Mouse (Mus musculus): ENCODE results near the gene 1700088E04Rik.

The 1700088E04Rik gene

GRCm38 (mm10) chr15:79130782-79131181 lies 10.3 kb downstream of the 1700088E04Rik start:
- no peak for DNase-seq

DNA sequence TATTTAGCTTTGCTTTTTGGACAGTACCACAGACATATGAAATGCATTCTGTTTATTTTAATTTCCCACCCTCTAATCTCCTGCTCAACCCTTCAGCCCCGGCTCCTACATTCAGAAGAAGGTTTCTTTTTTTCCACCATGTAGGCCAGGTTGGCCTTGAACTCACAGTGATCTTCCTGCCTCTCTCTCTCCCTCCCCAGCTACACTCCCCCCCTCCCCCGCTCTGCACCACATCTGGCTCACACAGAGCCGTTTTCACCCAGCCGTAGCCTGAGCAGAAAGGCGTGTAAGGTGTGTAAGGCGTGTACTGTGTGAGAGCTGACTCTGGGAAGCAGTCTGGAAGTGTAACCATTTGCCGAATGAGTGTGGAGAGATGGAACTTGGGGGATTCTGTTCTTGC lies 11.7 kb downstream of the 1700088E04Rik start:
- DNase-seq = no peak

DNA sequence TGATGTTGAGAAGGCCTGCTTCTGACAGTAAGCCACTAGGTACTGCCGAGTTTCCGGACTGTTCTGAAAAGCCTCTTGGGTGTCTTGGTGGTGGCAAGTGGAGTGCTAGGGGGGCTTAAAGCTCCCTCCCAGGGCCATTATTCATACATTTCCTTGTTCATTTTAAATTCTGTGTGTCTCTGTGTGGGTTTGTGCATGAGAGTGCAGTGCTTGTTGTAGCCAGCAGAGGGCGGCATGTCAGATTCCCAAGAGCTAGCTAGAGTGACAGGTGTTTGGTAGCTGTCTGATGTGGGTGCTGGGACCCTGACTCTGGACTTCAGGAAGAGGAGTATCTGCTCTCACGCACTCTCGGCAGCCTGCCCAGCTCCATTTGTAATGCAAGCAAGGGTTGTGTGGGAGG lies 12.8 kb downstream of the 1700088E04Rik start:
- no peak for DNase-seq

- DNase-seq = no peak
These were observed 14.0 kb downstream of the 1700088E04Rik start for GRCm38 (mm10) chr15:79127101-79127500.

DNA sequence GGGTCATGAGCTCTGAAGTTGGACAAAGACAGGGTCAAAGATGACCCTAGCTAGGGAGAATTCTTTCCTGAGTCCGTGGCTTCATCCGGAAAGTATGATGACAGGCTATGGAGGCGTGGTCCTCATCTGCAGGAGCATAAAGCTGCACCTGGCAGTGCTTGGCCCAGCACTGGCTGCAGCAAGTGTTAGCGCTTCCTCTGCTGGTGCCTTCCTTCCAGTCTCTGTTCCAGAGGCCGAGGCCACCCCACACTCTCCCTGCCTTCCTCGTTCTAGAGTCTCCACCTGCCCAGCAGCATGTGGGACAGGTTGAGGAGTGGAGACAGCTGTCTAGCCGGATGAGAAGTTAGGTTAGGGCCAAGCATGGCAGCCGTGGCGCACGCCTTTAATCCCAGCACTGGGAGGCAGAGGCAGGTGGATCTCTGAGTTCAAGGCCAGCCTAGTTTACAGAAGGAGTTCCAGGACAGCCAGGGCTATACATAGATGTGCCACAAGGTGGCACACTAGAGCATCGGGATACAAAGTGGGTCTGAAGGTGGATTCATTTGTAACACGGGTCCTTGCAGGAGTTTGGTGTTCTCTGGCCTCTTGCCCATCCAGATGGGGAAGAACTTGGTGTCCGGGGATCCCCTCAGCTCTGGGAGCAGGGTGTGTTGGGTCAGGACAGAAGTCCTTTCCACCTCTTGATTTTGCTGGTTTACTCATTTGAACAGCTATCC lies 14.7 kb downstream of the 1700088E04Rik start:
- peak; percentile 38 for DNase-seq

DNA sequence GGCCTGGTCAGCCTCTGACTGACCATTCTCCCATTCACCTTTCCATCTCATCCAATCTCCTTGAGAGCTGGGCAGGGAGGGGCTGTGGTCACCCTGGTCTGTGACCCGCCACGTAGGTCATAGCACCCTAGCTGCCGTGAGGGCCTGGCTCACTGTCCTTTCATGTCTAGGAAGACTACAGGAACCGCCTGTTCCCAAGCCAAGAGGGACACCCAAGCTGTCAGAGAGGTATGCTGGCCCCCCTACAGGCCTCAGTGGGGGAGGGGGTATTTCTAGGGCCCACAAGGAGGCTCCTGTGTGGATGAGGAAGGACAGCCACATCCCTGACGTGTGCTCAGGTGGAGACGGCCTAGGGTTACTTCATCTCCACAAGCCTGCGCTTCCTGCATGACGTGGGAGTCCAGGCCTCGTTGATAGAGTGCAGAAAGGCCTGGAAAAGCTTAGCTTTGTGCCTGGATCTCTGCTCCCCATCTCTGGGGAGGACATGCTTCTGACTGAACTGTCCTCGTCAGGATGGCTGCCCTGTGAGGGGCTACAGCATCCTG lies 16.6 kb downstream of the 1700088E04Rik start:
- no peak for DNase-seq

DNA sequence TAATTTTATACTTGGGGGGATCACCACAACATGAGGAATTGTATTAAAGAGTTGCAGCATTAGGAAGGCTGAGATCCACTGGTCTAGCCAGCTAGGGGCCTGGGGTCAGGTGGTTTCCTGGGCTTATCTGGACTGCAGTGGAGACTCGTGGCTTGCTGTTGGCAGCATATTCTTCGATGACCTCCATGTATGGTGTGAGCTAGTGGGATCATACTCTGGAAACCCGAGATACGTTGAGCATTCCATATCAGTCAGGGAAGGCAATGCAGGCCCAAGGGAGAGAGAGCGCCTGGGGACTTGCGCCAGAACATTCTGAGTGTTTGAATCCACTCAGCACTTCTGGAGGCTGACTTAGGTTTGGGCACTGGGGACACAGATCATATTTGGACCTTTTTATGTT lies 17.3 kb downstream of the 1700088E04Rik start:
- no peak for DNase-seq

DNA sequence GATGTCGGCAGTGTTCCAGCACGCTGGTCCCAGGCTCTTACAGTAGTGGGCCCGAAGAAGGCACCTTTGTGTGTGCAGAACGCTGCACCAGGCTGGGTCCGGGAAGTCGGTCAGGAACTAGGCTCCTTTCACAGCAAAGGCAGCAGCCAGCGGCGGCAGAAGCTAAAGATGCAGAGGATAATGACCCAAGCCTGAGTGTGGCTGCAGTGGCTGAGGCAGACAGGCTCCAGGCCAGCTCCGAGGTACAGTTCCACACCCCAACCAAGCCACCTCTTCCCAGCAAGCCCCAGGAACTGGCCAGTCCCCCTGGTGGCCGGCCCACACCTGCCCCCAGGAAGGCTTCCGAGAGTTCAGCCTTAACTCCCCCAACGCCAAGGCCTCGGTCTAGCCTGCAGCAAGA lies 18.5 kb downstream of the 1700088E04Rik start:
- no peak for DNase-seq

DNA sequence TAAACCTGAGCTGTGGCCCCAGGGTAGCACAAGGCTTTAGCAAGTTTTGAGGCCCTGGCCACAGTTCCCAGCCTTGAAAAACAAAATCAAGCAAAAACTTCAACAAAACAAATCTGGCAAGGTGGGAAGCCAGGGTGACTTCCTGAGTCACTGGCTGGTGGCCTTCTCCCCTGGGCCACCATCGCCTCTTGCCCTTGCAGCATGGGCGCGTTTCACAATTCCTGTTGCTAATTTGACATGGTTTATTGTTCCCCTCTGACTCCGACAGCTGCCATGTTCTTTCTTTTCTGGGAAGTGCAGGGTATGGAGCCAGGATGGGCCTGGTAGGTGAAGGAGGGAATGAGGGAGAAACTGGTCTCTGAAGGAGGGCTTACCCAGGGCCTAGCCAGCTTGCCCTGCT lies 18.9 kb downstream of the 1700088E04Rik start:
- no peak for DNase-seq

DNA sequence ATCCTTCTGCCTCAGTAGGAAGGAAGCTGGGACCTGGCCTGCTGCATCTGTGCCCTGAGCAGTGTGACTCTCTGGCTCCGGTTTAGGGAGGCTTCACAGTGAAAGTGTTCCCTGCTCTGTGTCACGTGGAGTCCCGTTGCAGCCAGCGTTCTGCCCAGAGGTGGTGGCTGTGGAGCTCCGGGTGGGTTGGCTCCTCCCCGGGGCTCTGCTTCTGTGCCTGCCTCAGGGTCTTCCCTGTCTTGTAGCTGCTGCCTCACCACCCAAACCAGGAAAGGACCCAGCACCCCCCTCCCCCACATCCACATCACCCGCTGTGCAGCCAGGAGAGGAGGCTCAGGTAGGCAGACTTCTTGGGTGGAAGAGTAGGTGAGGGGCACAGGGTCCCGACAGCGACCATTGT lies 21.6 kb downstream of the 1700088E04Rik start:
- no peak for DNase-seq

GRCm38 (mm10) chr15:79115276-79115675 lies 25.8 kb downstream of the 1700088E04Rik start:
- DNase-seq = no peak

- no peak for DNase-seq
These were observed 29.3 kb downstream of the 1700088E04Rik start for GRCm38 (mm10) chr15:79111774-79112173.

GRCm38 (mm10) chr15:79110528-79110927 lies 30.5 kb downstream of the 1700088E04Rik start:
- DNase-seq = no peak

DNA sequence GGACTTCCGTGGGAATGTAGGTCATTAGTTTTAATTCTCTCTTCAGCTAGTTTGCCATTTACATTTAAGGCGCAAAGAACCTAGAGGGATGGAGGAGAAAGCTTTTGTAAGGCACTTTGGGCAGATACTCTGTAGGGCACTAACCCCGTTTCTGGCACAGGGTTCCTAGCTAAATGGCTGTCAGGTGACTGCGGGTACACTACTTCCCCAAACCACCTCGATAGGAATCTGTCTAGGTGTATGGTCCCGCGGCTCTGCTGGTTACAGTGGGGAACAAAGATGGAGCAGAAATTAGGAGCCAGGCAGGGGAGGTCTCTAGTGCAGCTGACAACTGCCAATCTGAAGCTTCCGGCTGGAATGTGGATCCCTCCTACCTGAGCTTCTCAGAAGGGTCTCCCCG lies 31.0 kb downstream of the 1700088E04Rik start:
- DNase-seq = no peak

GRCm38 (mm10) chr15:79109321-79109934 lies 31.6 kb downstream of the 1700088E04Rik start:
- peak; percentile 45 for DNase-seq

GRCm38 (mm10) chr15:79108421-79109320 lies 32.4 kb downstream of the 1700088E04Rik start, which contains the start of gene Micall1:
Gene Micall1 (plus strand): TSS chr15:79108898.
- peak; percentile 64 for DNase-seq

DNA sequence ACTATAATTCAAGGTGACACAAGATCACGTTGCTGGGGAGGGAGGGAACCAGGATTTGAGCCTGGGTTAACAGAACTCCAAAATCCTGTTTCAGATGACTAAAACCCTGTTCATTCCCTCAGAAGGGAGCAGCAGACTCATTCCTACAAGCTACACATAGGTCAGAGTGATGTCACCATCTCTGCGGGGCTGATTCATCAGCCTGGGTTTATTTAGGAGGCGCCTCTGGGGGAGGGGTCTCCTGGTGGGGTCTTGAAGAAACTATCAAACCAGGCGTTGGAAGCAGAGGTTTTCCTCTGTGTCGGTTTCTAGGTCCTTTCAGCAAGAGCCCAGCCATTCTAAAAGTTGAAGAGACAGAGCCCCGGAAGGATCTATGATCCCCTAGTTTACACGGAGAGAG lies 33.1 kb downstream of the 1700088E04Rik start:
- DNase-seq = no peak

DNA sequence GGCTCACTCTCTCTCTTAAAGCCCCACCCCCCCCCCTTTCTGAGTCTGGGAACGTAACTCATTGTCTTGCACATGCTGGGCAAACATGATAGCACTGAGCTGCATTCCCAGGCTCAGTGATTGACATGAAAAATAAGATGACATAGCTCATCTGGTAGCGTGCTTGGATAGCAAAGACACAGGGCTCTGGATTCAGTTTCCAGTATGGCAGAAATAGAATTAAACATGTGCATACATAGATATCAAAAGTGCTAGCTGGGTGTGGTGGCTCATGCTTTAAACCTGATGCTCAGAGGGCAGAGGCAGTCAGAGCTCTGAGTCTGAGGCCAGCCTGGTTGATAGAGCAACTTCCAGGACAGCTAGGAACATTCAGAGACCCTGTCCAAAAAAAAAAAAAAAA lies 35.2 kb downstream of the 1700088E04Rik start:
- DNase-seq = no peak

DNA sequence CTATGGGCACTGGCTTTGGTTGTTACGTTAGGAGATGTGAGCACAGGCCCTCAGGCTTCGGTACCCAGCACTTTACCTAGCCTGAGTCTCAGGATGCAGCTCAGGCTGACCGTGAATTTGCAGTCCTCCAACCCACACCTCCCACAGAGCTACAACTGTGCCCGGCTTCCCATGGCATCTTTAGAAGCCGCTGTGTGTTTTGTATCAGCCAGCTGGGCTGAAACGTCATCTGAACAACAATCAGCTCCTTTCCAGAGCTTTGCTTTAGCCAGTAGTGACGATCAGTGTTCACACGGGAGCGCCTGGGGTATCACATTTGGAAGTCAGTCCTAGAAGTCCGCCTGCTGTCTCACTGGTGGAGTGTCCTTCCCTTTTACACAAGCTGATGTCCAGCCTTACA lies 37.8 kb downstream of the 1700088E04Rik start:
- DNase-seq = no peak

GRCm38 (mm10) chr15:79101531-79101930 lies 39.5 kb downstream of the 1700088E04Rik start:
- no peak for DNase-seq

DNA sequence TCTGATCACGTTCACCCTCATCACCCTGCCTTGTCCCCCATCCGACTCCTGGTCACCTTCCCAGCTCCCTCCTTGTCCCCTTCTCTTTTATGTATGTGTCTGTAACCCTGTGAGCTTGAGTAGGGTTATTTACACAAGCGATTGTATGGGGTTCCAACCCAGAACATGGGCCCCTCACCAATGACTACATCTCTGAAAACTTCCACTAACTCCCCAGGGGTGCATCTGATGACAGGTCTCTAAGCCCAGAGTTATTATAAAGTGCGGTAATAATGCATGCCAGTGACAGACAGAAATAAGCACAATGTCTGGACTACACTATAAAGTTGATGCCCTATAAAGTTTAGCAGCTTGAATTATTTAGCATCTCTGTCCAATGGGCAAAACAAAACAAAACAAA lies 40.7 kb downstream of the 1700088E04Rik start:
- DNase-seq = no peak

GRCm38 (mm10) chr15:79099456-79099855 lies 41.6 kb downstream of the 1700088E04Rik start:
- DNase-seq = no peak

DNA sequence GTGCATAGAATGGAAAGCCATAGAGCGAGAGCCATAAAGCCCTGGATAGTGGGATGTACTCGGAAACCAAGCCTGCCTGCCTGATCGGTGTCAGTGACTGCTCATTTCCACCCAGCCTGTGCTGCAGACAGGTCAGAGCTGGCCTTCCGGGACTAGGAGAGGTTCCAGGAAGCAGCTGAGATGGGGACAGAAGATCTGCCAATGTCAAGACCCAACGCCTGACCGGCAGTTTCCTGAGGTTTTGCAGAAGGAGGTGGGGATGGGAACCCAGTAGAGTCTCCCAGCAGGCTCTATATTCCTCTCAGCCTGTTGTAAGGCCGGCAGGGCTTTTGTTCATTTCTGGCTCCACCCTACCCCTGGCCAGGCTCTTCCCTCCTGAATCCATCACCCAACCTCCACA lies 42.2 kb downstream of the 1700088E04Rik start:
- no peak for DNase-seq

All from right cerebral cortex, postnatal 4 days (tissue).